Mouse (Mus musculus) hematopoietic stem cell, adult 5-6 weeks (primary cell): Measurements from ENCODE around the gene Gdf7. TPM values are rescaled to one million over a fixed set of nuclear protein-coding genes. Genes with fewer than 3 reads are reported as not detected.

ENCODE experiments used
- ATAC-seq, 2 experiments: fragments of 125-278 bp in 1 of 2; replicated peaks in 1 of 2; 2 replicates each; pipeline ENCODE4 v1.8.0; 2016 to 2017; ENCODE audit warnings: inconsistent platforms in 2 of 2, mild to moderate bottlenecking in 2 of 2, moderate number of reproducible peaks in 2 of 2, low read depth in 1 of 2, moderate TSS enrichment in 1 of 2; ENCODE audit not compliant: low FRiP score in 2 of 2, poor library complexity in 2 of 2, severe bottlenecking in 2 of 2, insufficient read depth in 1 of 2, low TSS enrichment in 1 of 2
- total RNA-seq: library from RNA; stranded (forward); fragments of 172-1452, 232-1000 nt; gene quantifications from 2 replicates; pipeline ENCODE4 v1.2.3, GENCODE M21; 2017

Gdf7 gene
- total RNA-seq, 1 experiment from 2014 or later = not detected

GRCm38 (mm10) chr12:8332174-8332542 is 30.4 kb upstream of the Gdf7 start:
- ATAC-seq = 0 out of 4 replicates have a peak, but pooled peaks of 1 of the 2 experiments have one; percentile 8

- no peak for ATAC-seq
Measured at GRCm38 (mm10) chr12:8331489-8332173, 29.9 kb upstream of the Gdf7 start.

- ATAC-seq = no peak
Measured at GRCm38 (mm10) chr12:8329236-8329635, 27.5 kb upstream of the Gdf7 start.

- ATAC-seq = no peak
Measured at GRCm38 (mm10) chr12:8327675-8328053, 25.9 kb upstream of the Gdf7 start.

- peak; percentile 93 to 97 for ATAC-seq
Measured at GRCm38 (mm10) chr12:8326825-8327674, 25.3 kb upstream of the Gdf7 start.

- ATAC-seq = no peak
Measured at GRCm38 (mm10) chr12:8325943-8326522, 24.3 kb upstream of the Gdf7 start.

GRCm38 (mm10) chr12:8325245-8325942 is 23.6 kb upstream of the Gdf7 start:
- no peak for ATAC-seq

- no peak for ATAC-seq
Measured at GRCm38 (mm10) chr12:8324086-8324485, 22.3 kb upstream of the Gdf7 start.

- ATAC-seq = no peak
Measured at GRCm38 (mm10) chr12:8321506-8321905, 19.8 kb upstream of the Gdf7 start.

GRCm38 (mm10) chr12:8320084-8320713 is 18.4 kb upstream of the Gdf7 start:
- ATAC-seq = peak; percentile 85 to 87

GRCm38 (mm10) chr12:8316541-8316940 is 14.8 kb upstream of the Gdf7 start:
- no peak for ATAC-seq

GRCm38 (mm10) chr12:8313773-8314172 is 12.0 kb upstream of the Gdf7 start:
- ATAC-seq = peak; percentile 26 to 40; a peak in 3 of 4 replicates

GRCm38 (mm10) chr12:8313270-8313771 is 11.6 kb upstream of the Gdf7 start, which contains the start of gene Hs1bp3:
TSS of gene Hs1bp3 (plus strand) at chr12:8313432.
- ATAC-seq = peak; percentile 85 to 89

GRCm38 (mm10) chr12:8312266-8312665 is 10.5 kb upstream of the Gdf7 start:
- ATAC-seq = no peak

GRCm38 (mm10) chr12:8310992-8311391 is 9.2 kb upstream of the Gdf7 start:
- ATAC-seq = no peak

- no peak for ATAC-seq
Measured at GRCm38 (mm10) chr12:8306910-8307309, 5.2 kb upstream of the Gdf7 start.

GRCm38 (mm10) chr12:8306432-8306831 is 4.7 kb upstream of the Gdf7 start:
- peak; percentile 43 to 70; a peak in 3 of 4 replicates for ATAC-seq
